Mouse (Mus musculus) neural tube, embryonic 11.5 days (tissue): ENCODE measurements around the gene Casp3. TPM values are rescaled to one million over a fixed set of nuclear protein-coding genes. Genes with fewer than 3 reads are reported as not detected.
"Not testable (repeated sequence)": the region's sequence is repeated elsewhere in the genome, so short reads cannot be mapped to it uniquely, and the experiment has no call there.

Experiments used
- ATAC-seq: fragments of 200-750 bp; cut with Nextera tagmentation; 2 replicates; pipeline ENCODE4 v1.8.0; 2017; ENCODE audit warnings: moderate number of reproducible peaks, mild to moderate bottlenecking, moderate TSS enrichment, moderate library complexity; ENCODE audit not compliant: insufficient read depth, low FRiP score, low TSS enrichment
- DNase-seq: peaks from one replicate; pipeline ENCODE4 v3.0.0-alpha.2; 2015; ENCODE audit warnings: low spot score
- H3K27ac ChIP-seq: fragments of 300-500 bp; sonication (generic); 2 replicates; pipeline ENCODE4 v1.5.1; 2014; ENCODE audit warnings: low read depth, mild to moderate bottlenecking, low read length
- H3K27me3 ChIP-seq: fragments of 300-500 bp; sonication (generic); 2 replicates; pipeline ENCODE4 v1.6.1; 2014; ENCODE audit warnings: mild to moderate bottlenecking, low read length, mixed read lengths; ENCODE audit not compliant: control insufficient read depth, insufficient read depth
- H3K36me3 ChIP-seq: fragments of 300-500 bp; sonication (generic); 2 replicates; pipeline ENCODE4 v1.6.1; 2014; ENCODE audit warnings: mild to moderate bottlenecking, low read length, moderate library complexity, mixed read lengths; ENCODE audit not compliant: control insufficient read depth, insufficient read depth
- H3K4me1 ChIP-seq: fragments of 300-500 bp; sonication (generic); 2 replicates; pipeline ENCODE4 v1.6.1; 2014; ENCODE audit warnings: low read length, mixed read lengths; ENCODE audit not compliant: control insufficient read depth, insufficient read depth
- H3K4me2 ChIP-seq: fragments of 300-500 bp; sonication (generic); 2 replicates; pipeline ENCODE4 v1.6.1; 2014; ENCODE audit warnings: low read depth, mild to moderate bottlenecking, moderate library complexity
- H3K4me3 ChIP-seq: fragments of 300-500 bp; sonication (generic); 2 replicates; pipeline ENCODE4 v1.5.1; 2014; ENCODE audit warnings: low read depth, low read length
- H3K9ac ChIP-seq: fragments of 300-500 bp; sonication (generic); 2 replicates; pipeline ENCODE4 v1.6.1; 2014; ENCODE audit warnings: mild to moderate bottlenecking, low read length
- H3K9me3 ChIP-seq: fragments of 300-500 bp; sonication (generic); 2 replicates; pipeline ENCODE4 v1.6.1; 2016; ENCODE audit warnings: low read length; ENCODE audit not compliant: control insufficient read depth
- WGBS: fragments of 180-500 bp; shearing (Covaris S2); extraction: QIAGEN DNeasy Blood & Tissue Kit; methylation state at CpG from one replicate; pipeline ENCODE4 v1.1.7; 2014; 5-methylcytosine and 5-hydroxymethylcytosine counted together
- polyA plus RNA-seq: library from polyadenylated mRNA; unstranded; fragments of >200 nt; fragmentation: Nextera tagmentation; extraction: Ambion mirVana; gene quantifications from 2 replicates; pipeline ENCODE4 v1.2.1, GENCODE M21; 2014

Casp3 gene
- polyA plus RNA-seq, 1 experiment from 2014 or later = 166 TPM

DNA sequence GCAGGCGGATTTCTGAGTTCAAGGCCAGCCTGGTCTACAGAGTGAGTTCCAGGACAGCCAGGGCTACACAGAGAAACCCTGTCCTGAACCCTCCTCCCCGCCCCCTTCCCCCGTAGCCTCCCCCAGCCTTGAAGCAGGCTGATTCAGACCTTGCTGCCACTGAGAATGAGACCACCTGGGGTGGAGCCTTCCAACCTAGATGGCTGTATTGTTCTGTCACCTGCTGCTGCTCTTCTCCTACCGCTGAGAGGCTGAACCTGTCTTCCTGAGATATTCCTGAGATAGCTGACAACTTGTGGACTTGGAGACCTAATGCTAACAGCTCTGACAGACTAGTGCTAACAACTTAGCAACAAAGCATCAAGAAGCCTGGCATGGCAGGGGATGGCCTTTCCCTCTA lies 32.8 kb upstream of the Casp3 start:
- H3K27ac ChIP-seq, H3K4me2 ChIP-seq, H3K4me3 ChIP-seq, H3K27me3 ChIP-seq, DNase-seq, H3K9ac ChIP-seq, H3K36me3 ChIP-seq, H3K4me1 ChIP-seq, H3K9me3 ChIP-seq, ATAC-seq: not testable (repeated sequence)
- WGBS = 28% methylated on average over 4 of the region's 4 CpGs

DNA sequence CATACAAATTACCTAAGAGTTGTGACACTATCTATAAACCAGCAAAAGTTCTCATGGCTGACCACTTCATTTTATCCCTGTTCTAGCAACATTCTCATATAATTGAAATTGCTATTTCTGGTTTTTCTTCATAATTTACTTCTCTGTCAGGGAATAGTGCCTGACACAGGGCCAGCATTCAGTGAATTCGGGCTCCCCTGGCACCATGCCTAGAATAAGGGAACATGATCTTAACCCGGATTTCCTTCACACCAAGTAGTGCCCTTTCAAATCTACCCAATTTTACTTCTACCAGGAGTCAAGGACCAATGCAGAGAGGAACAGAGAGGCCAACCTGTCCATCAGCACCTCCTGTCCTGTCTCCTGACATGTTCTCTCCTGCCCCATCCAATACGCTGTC lies 31.5 kb upstream of the Casp3 start:
- H3K27me3 ChIP-seq = no peaks in the 10 kb centered on the region
- WGBS = 90% methylated on average over 3 of the region's 3 CpGs
- H3K4me2 ChIP-seq = no peak overlapping the region
- H3K9me3 ChIP-seq = no peaks in the 10 kb centered on the region
- no peaks in the 10 kb centered on the region for H3K36me3 ChIP-seq
- H3K4me3 ChIP-seq = no peak overlapping the region
- DNase-seq (no peak), ATAC-seq (no peak)
- no peak overlapping the region for H3K9ac ChIP-seq
- no peaks in the 10 kb centered on the region for H3K4me1 ChIP-seq
- no peak overlapping the region for H3K27ac ChIP-seq

DNA sequence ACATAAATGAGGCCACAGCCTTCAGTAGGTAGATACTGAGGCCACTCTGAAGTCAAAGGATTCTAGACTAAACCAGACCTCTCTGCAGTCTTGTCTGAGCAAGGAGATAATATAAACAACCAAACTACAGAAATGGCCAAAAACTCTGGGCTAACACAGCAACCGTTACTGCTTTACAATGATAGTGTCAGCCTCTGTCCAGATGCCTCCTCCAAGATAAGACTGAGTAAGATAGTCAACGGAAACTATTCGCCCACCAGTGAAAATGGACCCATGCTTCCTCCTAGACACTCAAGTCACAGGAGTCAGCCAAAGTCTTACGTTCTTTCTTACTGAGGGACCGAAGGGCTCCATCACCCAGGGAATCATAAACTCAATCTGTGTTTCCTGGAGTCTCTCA lies 29.2 kb upstream of the Casp3 start:
- Histone ChIP-seq H3K9me3 (no peaks in the 10 kb centered on the region), H3K4me2 (no peak overlapping the region), H3K27me3 (no peaks in the 10 kb centered on the region), H3K4me1 (no peaks in the 10 kb centered on the region), H3K4me3 (no peak overlapping the region), H3K36me3 (no peaks in the 10 kb centered on the region), H3K27ac (no peak overlapping the region), H3K9ac (no peak overlapping the region)
- DNase-seq (no peak), ATAC-seq (no peak)
- 93% methylated on average over 5 of the region's 5 CpGs for WGBS

DNA sequence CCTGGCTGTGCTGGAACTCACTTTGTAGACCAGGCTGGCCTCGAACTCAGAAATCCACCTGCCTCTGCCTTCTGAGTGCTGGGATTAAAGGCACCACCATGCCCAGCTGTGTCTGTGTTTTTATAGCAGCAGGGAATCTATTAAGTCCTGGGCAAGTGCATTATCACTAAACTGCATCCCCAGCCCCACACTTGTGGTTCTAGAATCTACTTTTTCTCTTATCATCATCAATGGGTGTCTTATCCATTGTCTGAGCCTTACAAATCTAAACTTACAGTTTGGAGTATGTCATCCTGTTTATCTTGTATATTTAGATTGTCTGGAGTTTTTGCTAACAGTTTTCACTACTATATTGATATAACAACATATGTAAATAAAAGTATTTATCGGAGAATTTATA lies 28.4 kb upstream of the Casp3 start:
- H3K4me3 ChIP-seq = no peak overlapping the region
- H3K9ac ChIP-seq = no peak overlapping the region
- no peak for ATAC-seq
- H3K9me3 ChIP-seq = no peaks in the 10 kb centered on the region
- H3K36me3 ChIP-seq = no peaks in the 10 kb centered on the region
- no peak overlapping the region for H3K27ac ChIP-seq
- H3K27me3 ChIP-seq = no peaks in the 10 kb centered on the region
- WGBS = 90% methylated on average over 2 of the region's 2 CpGs
- DNase-seq = no peak
- no peak overlapping the region for H3K4me2 ChIP-seq
- H3K4me1 ChIP-seq = no peaks in the 10 kb centered on the region

- WGBS = 87% methylated on average over 8 of the region's 8 CpGs
- H3K27me3 ChIP-seq = no peaks in the 10 kb centered on the region
- no peak overlapping the region for H3K4me2 ChIP-seq
- H3K9me3 ChIP-seq = no peaks in the 10 kb centered on the region
- ATAC-seq (no peak), DNase-seq (no peak)
- H3K27ac ChIP-seq = no peak overlapping the region
- H3K4me3 ChIP-seq = no peak overlapping the region
- no peak overlapping the region for H3K9ac ChIP-seq
- no peaks in the 10 kb centered on the region for H3K36me3 ChIP-seq
- H3K4me1 ChIP-seq = no peaks in the 10 kb centered on the region
Measured at GRCm38 (mm10) chr8:46593067-46593466, 24.0 kb upstream of the Casp3 start.

- H3K36me3 ChIP-seq = no peaks in the 10 kb centered on the region
- no peak overlapping the region for H3K4me2 ChIP-seq
- H3K9ac ChIP-seq = no peak overlapping the region
- H3K4me1 ChIP-seq = no peaks in the 10 kb centered on the region
- no peak overlapping the region for H3K4me3 ChIP-seq
- ATAC-seq (no peak), DNase-seq (no peak)
- 85% methylated on average over 2 of the region's 2 CpGs for WGBS
- no peaks in the 10 kb centered on the region for H3K27me3 ChIP-seq
- H3K27ac ChIP-seq = no peak overlapping the region
- no peaks in the 10 kb centered on the region for H3K9me3 ChIP-seq
Measured at GRCm38 (mm10) chr8:46593772-46594171, 23.3 kb upstream of the Casp3 start.

DNA sequence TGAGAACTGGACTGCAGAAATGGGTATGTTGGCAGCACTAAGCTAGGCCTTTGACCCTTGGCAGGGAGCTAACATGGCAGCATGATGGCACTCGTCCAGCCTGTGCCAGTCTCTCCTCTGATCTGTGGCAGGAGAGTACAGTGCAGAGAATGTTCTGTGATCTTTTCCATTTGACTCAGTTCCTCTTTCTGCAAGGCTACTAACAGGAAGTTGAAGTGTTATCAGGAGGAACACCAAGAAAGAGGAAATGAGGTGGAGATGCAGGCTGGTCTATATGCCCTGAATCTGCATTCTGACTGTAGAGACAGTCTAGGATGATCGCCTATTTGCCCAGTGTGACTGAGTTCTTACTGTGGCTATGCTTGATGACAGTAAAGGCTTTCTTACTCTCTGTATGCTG lies 21.5 kb upstream of the Casp3 start:
- Histone ChIP-seq H3K4me2 (no peak overlapping the region), H3K9me3 (no peaks in the 10 kb centered on the region), H3K36me3 (no peaks in the 10 kb centered on the region), H3K27me3 (no peaks in the 10 kb centered on the region), H3K4me1 (no peaks in the 10 kb centered on the region), H3K27ac (no peak overlapping the region), H3K9ac (no peak overlapping the region), H3K4me3 (no peak overlapping the region)
- WGBS = 75% methylated on average over 2 of the region's 2 CpGs
- no peak for DNase-seq
- no peak for ATAC-seq

DNA sequence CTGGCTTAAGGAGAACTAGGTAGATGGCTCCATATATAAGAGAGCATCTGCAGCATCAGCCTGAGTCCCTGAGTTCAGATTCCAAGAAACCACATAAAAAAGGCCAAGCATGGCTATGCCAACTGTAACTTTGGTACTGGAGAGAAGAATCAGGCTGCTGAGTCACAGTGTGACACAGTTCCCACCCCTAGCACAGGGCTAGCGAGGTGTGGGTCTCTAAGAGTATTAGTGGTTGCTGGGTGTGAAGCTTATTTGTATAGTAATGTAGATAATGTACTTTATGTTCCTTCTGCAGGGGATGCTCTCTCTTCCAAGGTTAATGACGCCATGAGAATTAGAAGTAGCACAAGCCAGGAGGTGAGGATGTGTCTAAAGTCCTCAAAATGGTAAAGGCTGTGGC lies 20.6 kb upstream of the Casp3 start:
- H3K27me3 ChIP-seq = no peaks in the 10 kb centered on the region
- no peaks in the 10 kb centered on the region for H3K36me3 ChIP-seq
- H3K4me2 ChIP-seq = no peak overlapping the region
- 91% methylated on average over 2 of the region's 2 CpGs for WGBS
- ATAC-seq = no peak
- no peak for DNase-seq
- no peak overlapping the region for H3K9ac ChIP-seq
- H3K4me1 ChIP-seq = no peaks in the 10 kb centered on the region
- no peak overlapping the region for H3K27ac ChIP-seq
- H3K4me3 ChIP-seq = no peak overlapping the region
- H3K9me3 ChIP-seq = no peaks in the 10 kb centered on the region

DNA sequence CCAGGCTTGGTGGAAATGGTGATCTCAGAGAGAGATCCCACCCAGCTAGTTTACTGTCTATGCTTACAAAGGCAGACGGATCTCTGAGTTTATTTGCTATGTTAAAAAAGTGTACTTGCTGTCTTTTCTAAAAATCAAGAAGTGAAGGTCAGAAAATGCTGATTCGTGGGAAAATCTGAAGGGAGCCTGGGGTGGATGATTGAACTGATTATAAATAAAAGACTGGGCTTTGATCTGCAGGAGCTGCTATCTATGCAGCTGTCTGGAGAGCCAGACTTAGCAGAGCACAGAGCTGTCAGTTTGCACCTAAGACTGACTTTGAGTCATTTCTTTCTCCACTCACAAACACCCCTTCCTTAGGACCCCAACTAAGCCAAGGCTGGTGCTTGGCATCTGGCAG lies 19.7 kb upstream of the Casp3 start:
- Histone ChIP-seq H3K4me2 (no peak overlapping the region), H3K4me3 (no peak overlapping the region), H3K27ac (no peak overlapping the region), H3K9ac (no peak overlapping the region), H3K9me3 (no peaks in the 10 kb centered on the region), H3K36me3 (no peaks in the 10 kb centered on the region), H3K27me3 (no peaks in the 10 kb centered on the region), H3K4me1 (no peaks in the 10 kb centered on the region)
- 80% methylated on average over 2 of the region's 2 CpGs for whole genome bisulfite sequencing
- ATAC-seq (no peak), DNase-seq (no peak)
